Mouse (Mus musculus) right cerebral cortex, adult 18-20 months (tissue): Measurements from ENCODE around the gene Dvl3.

Experiments used
- DNase-seq: peaks from one replicate; pipeline ENCODE4 v3.0.0; 2022; ENCODE audit warnings: mixed read lengths

Dvl3 gene

GRCm38 (mm10) chr16:20498677-20499475 is 17.9 kb upstream of the Dvl3 start, which contains the start of gene Eif2b5:
Gene Eif2b5, plus strand, starts transcription at chr16:20498817.
- DNase-seq = peak; percentile 96

DNA sequence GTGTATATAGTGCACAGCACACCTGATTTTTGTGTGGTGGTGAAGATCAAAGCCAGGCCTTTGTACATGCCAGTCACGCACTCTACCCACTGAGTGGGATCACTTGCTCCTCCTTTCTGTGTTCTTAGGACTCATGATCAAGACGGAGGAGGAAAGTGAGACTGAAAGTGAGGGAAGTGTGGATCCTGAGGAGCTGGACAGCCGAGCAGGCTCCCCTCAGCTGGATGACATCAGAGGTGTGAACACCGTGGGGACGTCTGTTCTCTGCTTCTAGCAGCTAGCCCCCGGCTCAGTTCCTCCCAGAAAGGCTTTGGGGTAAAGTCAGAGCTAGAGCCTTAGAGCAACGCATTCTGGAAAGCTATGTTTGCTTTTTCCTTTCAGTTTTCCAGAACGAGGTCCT is 10.8 kb upstream of the Dvl3 start:
- DNase-seq = peak; percentile 73

GRCm38 (mm10) chr16:20509349-20509748 is 7.4 kb upstream of the Dvl3 start:
- no peak for DNase-seq

DNA sequence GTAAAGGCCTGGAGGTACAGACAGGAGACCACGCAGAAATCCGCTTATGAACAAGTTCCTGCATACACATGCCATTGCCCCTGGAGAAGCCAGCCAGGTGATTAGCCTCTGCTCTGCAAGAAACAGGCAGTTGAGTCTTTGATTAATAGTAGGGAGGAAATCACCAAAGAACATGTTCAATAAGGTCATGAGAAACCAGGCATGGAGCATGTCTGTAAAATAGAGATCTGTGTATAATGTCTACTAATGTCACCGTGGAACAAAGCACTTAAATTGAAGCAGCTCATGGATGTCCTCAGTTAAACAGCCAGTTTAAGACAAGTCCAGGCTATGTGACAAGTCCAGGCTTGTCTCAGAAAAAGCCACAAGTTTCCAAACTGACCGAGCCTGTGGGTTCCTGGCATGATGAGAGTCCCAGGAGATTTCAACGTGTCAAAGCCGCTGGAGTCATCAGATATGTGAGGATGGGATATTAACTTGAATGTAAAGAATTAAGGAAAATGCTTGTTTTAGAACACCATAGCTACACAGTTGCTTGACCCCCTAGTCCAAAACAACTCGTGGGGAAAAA is 5.4 kb upstream of the Dvl3 start:
- no peak for DNase-seq

DNA sequence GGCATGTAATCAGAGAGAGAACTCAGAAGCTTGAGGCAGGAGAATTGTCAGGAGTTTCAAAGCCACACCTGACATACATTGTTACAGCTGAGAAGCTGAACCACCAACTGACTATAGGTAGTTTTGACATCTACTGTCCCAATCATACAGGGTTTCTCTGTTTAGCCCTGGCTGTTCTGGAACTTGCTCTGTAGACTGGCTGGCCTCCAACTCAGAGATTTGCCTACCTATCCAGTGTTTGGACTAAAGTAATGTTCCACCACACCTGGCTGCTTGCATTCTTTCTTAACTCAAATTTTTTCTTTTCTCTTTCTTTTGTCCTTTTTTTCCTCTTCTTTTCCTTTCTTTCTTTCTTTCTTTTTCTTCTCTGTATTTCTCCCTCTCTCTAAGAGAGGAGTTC is 750 bp upstream of the Dvl3 start:
- no peak for DNase-seq

- DNase-seq = no peak
These were observed 434 bp downstream of the Dvl3 start for GRCm38 (mm10) chr16:20517216-20517615.

GRCm38 (mm10) chr16:20517701-20518374 is 1.1 kb downstream of the Dvl3 start:
- no peak for DNase-seq

DNA sequence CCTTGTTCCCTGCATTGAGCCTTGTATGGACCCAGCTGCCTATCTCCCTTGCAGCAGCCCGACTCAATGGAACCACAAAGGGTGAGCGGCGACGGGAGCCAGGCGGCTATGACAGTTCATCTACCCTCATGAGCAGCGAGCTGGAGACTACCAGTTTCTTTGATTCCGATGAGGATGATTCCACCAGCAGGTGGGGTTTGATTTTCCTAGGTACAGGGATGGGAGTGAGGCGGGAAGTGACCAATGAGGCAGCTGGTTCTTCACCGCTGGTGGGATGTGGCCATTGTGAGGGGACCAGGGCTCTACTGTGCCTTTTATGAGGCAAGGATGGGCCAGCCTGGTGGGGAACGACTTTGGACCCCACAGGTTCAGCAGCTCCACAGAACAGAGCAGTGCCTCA is 7.1 kb downstream of the Dvl3 start:
- no peak for DNase-seq

GRCm38 (mm10) chr16:20528779-20529178 is 12.0 kb downstream of the Dvl3 start:
- DNase-seq = no peak

DNA sequence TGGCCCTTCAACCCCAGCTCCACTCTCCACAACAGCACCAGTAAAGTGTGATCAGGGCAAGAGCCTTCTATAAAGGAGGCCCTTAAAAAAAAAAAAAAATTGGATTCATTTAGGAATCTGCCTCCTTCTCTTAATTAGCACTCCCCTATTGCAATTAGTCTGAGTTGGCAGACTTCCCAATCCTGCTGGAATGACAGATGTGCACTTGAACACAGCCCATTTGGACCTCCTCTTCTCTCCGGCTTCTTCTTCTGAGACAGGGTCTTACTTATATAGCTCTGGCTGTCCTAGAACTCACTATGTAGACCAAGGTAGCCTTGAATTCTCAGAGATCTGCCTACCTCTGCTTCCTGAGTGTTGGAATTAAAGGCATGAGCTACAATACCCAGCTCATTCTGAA is 12.6 kb downstream of the Dvl3 start:
- no peak for DNase-seq

- DNase-seq = no peak
These were observed 14.2 kb downstream of the Dvl3 start for GRCm38 (mm10) chr16:20530941-20531340.

DNA sequence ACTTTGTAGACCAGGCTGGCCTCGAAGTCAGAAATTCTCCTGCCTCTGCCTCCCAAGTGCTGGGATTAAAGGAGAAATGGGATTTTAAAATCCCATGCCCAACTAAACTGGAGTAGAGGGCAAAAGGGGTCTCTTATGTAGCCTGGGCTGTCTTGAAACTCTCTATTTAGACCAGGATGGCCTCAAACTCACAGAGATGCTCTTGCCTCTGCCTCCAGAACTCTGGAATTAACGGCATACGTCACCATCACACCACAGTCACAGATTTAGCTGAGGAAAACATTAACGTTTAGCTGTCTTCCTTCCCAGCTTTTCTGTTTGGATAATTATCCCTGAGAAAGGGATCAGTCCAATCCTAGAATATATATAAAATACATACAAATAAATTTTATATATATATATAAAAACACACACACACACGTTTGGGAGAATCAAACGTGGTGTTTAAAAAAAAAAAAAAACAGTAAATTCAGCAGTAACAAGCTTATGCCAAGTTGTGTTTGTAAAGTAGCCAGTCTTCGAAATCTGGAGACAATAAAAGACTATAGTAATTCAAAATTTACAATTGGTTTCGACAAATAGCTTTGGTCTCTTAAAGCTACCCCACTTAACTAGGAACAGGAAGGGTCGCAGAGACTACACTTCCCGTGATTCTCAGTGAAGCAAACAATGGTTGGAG is 18.0 kb downstream of the Dvl3 start:
- no peak for DNase-seq

- DNase-seq = peak; percentile 98
These were observed 18.7 kb downstream of the Dvl3 start, which contains the start of gene Ap2m1 for GRCm38 (mm10) chr16:20535296-20536080. Gene Ap2m1, plus strand, starts transcription at chr16:20535478.

- DNase-seq = no peak
These were observed 19.4 kb downstream of the Dvl3 start for GRCm38 (mm10) chr16:20536081-20536665.

- no peak for DNase-seq
These were observed 20.3 kb downstream of the Dvl3 start for GRCm38 (mm10) chr16:20537071-20537471.

DNA sequence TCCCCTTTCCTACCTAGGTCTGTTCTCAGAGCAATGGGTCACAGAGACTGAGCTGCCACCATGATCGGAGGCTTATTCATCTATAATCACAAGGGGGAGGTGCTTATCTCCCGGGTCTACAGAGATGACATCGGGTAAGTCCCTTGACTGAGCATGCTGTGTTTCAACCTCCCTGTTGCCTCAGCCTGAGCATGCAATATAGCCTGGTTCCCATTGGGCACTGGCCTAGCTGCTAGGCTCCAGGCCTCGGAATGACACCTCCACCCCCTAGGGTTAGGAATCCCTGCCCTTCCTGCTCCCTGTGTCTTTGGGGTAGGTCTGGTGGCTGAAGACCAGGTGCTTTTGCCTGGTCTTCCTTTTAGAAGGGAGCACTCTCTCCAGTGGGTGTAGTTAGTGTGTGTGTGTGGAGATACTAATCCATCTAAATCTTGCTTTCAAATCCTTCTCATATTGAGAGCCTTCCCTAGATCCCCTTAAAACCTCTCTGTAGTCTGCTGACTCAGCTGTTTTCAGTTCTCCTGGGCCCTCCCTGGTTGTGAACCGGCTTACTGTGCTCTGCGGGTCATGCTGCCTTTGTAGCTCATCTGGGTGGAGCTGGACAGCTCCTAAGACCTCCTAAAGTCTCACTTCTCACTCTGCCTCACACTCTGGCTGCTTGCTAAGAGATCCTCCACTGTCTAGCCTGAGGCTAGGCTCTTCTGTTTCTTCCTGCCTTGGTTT is 21.0 kb downstream of the Dvl3 start:
- no peak for DNase-seq

- DNase-seq = no peak
These were observed 22.9 kb downstream of the Dvl3 start for GRCm38 (mm10) chr16:20539649-20540048.

DNA sequence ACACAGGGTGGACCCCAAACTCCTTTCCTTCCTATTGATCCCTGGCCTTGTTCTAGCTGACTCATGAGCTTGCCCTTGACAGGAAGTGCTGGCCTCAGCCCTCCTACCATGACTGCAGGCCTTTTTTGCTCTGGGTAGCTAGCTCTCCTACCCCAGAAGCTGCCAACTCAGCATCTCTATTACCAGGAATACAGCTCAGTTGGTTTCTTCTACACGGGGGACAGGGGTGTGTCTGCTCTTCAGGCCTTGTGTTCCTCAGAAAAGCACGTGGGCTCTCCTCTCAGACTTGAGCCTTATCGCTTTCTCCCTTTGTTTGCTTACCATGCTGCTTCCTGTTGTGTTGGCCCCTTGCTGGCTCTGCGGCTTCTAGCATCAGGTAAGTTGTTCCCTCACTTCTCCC is 23.7 kb downstream of the Dvl3 start:
- no peak for DNase-seq

DNA sequence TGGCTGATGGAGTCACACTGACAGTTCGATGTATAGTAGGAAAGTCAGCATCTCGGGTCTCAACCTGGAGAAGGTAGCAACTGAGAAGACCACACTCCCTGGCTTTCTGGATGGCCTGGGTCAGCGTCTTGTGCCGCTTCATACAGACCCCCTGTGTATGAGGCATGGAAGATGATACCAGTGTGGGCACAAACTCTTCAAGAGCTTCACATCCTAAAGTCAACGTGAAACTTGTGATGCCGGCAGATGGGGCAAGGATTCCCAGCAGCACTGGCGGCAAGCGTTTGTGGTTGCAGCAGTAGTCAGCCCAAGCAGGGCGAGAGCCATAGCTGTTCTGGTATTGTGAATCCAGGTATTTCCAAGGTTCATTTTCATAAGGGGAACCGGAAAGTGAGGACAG is 28.9 kb downstream of the Dvl3 start:
- DNase-seq = no peak

DNA sequence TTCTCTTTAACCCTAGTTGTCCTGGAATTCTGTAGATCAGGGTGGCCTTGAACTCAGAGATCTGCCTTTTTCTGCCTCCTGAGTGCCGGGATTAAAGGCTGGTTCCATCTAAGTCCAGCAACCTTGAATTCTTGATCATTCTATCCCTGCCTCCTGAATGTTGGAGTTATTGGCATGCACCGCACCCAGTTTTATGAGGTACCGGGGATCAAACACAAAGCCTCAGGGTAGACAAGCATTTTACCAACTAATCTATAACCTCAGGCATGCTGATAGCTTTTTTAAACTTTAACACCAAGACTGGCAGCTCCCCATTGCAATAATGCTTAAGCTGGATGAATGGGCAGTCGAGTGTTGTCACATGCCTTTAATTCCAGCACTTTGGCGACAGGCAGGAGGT is 30.6 kb downstream of the Dvl3 start:
- no peak for DNase-seq
